Mouse (Mus musculus): ENCODE results near the gene Tnf.

DNA sequence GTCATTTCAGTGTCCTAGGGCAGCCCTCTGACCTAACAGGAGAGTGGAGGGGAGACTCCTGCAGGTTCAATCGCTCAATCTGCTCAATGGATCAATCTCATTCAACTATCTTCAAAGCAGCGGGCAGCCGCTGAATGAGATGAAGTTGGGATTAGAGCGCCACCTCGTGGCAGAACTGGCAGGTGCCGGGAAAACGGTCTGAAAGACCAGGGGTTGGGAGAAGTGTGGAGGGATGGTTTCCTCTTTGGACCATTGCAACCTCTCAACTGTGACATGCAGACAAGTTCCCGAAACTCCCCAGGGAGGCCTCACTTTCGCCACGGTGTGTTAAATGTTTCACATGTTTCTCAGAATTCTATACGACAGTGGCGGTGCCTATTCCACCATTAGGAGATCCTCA, 30.2 kb upstream of the Tnf start:
- TF ChIP-seq CTCF (IDR thresholded peaks at IDR 0.05; ENCODE audit: borderline replicate concordance, extremely low read depth, insufficient read depth, insufficient read length) = peak; percentile 96
- no peak for TF ChIP-seq POLR2A (IDR thresholded peaks at IDR 0.05; ENCODE audit: borderline replicate concordance, extremely low read depth, insufficient read depth, insufficient read length, poor library complexity, severe bottlenecking)

All from brain, embryonic 14.5 days (tissue).